In the genomic region with DNA sequence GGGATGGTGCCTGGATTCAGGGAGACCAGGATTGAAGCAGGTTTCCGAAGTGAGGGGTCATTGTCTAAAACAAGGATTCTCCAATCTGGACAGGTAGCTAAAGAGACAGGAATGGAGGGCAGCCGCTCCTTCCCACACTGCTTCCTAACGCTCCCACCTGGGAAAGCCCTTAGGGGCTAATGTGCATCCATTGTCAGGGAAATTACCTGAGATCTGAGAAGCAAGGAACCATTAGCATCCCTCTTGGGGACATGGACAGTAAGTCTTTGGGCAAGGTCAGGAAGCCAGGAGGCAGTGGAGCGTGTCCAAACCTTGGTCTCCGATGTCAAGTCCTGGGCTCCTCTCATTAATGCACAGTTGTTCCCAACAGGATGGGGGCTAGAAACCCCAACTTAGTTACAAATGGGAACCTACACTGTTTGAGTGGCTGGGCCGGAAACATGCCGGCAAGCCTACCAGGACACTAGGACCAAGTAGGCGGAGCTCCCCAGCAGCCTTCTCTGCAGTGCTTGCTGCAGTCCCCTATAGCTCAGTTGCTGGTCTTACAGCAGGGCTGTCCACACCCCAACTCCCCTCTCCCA, we compare ENCODE assay signal across 8 mouse cellular contexts. TPM values are rescaled to one million over a fixed set of nuclear protein-coding genes. Genes with fewer than 3 reads are reported as not detected.
DNase-seq lines count a peak whose midpoint lies in the region; ATAC-seq and TF ChIP-seq lines count a peak whose summit lies in the region.

No protein-coding gene starts in this region.

- WGBS in heart, embryonic 10.5 days = 3% methylated on average over 8 of the region's 8 CpGs
- 18% methylated on average over 8 of the region's 8 CpGs for WGBS in hindbrain, embryonic 16.5 days
- 10% methylated on average over 8 of the region's 8 CpGs for WGBS in midbrain, embryonic 10.5 days

- peak overlapping the region; percentile 73 for H3K4me3 ChIP-seq in heart, embryonic 10.5 days
- peak overlapping the region; percentile 71 for H3K4me3 ChIP-seq in hindbrain, embryonic 16.5 days (ENCODE audit: low read length)
- H3K4me3 ChIP-seq in midbrain, embryonic 10.5 days = peak overlapping the region; percentile 65

- H3K9ac ChIP-seq in hindbrain, embryonic 16.5 days (ENCODE audit: low read depth, low read length) = peak overlapping the region; percentile 81

- ATAC-seq in hindbrain, embryonic 16.5 days = 0 out of 2 replicates have a peak, but pooled peaks have one; percentile 38
- ATAC-seq in erythroid progenitor cell, adult 5-6 weeks (replicated peaks; ENCODE audit: low FRiP score, poor library complexity, severe bottlenecking) = no peak

- TF ChIP-seq POLR2A in brain, embryonic 14.5 days (IDR thresholded peaks at IDR 0.05; ENCODE audit: borderline replicate concordance, extremely low read depth, insufficient read depth, insufficient read length, poor library complexity, severe bottlenecking) = no peak

- H3K4me2 ChIP-seq in hindbrain, embryonic 16.5 days (ENCODE audit: low read length) = peak overlapping the region; percentile 98

- peaks cover 20% of the 10 kb centered on the region for H3K36me3 ChIP-seq in heart, embryonic 10.5 days
- H3K36me3 ChIP-seq in hindbrain, embryonic 16.5 days (ENCODE audit: control insufficient read depth, insufficient read depth, low read length) = peaks cover 10% of the 10 kb centered on the region; the same call in 1 of the 2 replicates
- H3K36me3 ChIP-seq in midbrain, embryonic 10.5 days = peaks cover 36% of the 10 kb centered on the region

- DNase-seq in heart, embryonic 10.5 days (ENCODE audit: low spot score) = no peak
- no peak for DNase-seq in heart, postnatal 36 days
- DNase-seq in brain, embryonic 14.5 days (ENCODE audit: low read depth) = peak; percentile 20
- no peak for DNase-seq in midbrain, embryonic 10.5 days (ENCODE audit: low spot score)
- DNase-seq in gastrocnemius, adult 8-10 months (ENCODE audit: low spot score in 2 of 2) = no peak
- no peak for DNase-seq in thymus, adult 18-20 months

- H3K4me1 ChIP-seq in heart, embryonic 10.5 days = peaks cover 40% of the 10 kb centered on the region
- H3K4me1 ChIP-seq in hindbrain, embryonic 16.5 days (ENCODE audit: control insufficient read depth, insufficient read depth, low read depth, low read length) = peaks cover 28% of the 10 kb centered on the region
- peaks cover 35% of the 10 kb centered on the region for H3K4me1 ChIP-seq in midbrain, embryonic 10.5 days

- H3K9me3 ChIP-seq in heart, embryonic 10.5 days = no peaks in the 10 kb centered on the region
- no peaks in the 10 kb centered on the region for H3K9me3 ChIP-seq in hindbrain, embryonic 16.5 days (ENCODE audit: control insufficient read depth, low read length)
- H3K9me3 ChIP-seq in midbrain, embryonic 10.5 days (replicated peaks) = no peaks in the 10 kb centered on the region

- intact Hi-C loops in heart, postnatal 36 days (cut with DNase I) = loop anchor here (5.0 kb wide), 2 partner anchors 100 to 155 kb away; no protein-coding TSS in a partner anchor

- peaks cover 66% of the 10 kb centered on the region for H3K27me3 ChIP-seq in heart, embryonic 10.5 days (ENCODE audit: insufficient read depth, poor library complexity, severe bottlenecking)
- H3K27me3 ChIP-seq in hindbrain, embryonic 16.5 days (replicated peaks; ENCODE audit: control insufficient read depth, insufficient read depth, low read length) = peaks cover 2% of the 10 kb centered on the region
- peaks cover 69% of the 10 kb centered on the region for H3K27me3 ChIP-seq in midbrain, embryonic 10.5 days (ENCODE audit: low read depth, poor library complexity, severe bottlenecking)

- 0 out of 2 replicates have a peak overlapping the region, but pooled peaks have one; percentile 6 for H3K27ac ChIP-seq in heart, embryonic 10.5 days
- peak overlapping the region; percentile 64 for H3K27ac ChIP-seq in hindbrain, embryonic 16.5 days (ENCODE audit: low read depth, low read length)
- no peak overlapping the region for H3K27ac ChIP-seq in midbrain, embryonic 10.5 days (replicated peaks)

- TF ChIP-seq CTCF in brain, embryonic 14.5 days (IDR thresholded peaks at IDR 0.05; ENCODE audit: borderline replicate concordance, extremely low read depth, insufficient read depth, insufficient read length) = no peak

RNA-seq across cellular contexts. Expression of gene Has3, which starts 2.5 kb away (rescaled TPM):
- polyA plus RNA-seq in heart, embryonic 10.5 days (2016; fragmentation: Nextera tagmentation; extraction: Ambion mirVana) = 0.25 TPM in 1 of 2 replicates, not detected in the other
- 1 to 10 TPM; 1.4 to 1.5 TPM for total RNA-seq in heart, postnatal 36 days (2021)
- 8.0 and 9.0 TPM in 2 replicates for polyA plus RNA-seq in brain, embryonic 14.5 days (2012; rRNA removed)
- polyA plus RNA-seq in hindbrain, embryonic 16.5 days (2015; fragmentation: Nextera tagmentation; extraction: Ambion mirVana) = 1.2 and 1.6 TPM in 2 replicates
- polyA plus RNA-seq in midbrain, embryonic 10.5 days (2016; fragmentation: Nextera tagmentation; extraction: Ambion mirVana) = 0.07 and 0.12 TPM in 2 replicates
- total RNA-seq in gastrocnemius, adult 8-10 months (2022) = under 1 TPM; 0.65 to 0.94 (median 0.75) TPM
- not detected in 2 replicates for total RNA-seq in erythroid progenitor cell, adult 5-6 weeks (2015; ENCODE audit: low replicate concordance)
- total RNA-seq in erythroid progenitor cell, adult 5-6 weeks (2017; ENCODE audit: low replicate concordance) = 0.51 TPM in 1 of 2 replicates, not detected in the other

RNA-seq across cellular contexts. Expression of gene Utp4, which starts 20.9 kb away (rescaled TPM):
- polyA plus RNA-seq in heart, embryonic 10.5 days (2016; fragmentation: Nextera tagmentation; extraction: Ambion mirVana) = 61.5 and 79.9 TPM in 2 replicates
- total RNA-seq in heart, postnatal 36 days (2021) = 10 to 100 TPM; 20.2 to 22.2 TPM
- 32.4 and 40.2 TPM in 2 replicates for polyA plus RNA-seq in brain, embryonic 14.5 days (2012; rRNA removed)
- polyA plus RNA-seq in hindbrain, embryonic 16.5 days (2015; fragmentation: Nextera tagmentation; extraction: Ambion mirVana) = 42.2 and 44.6 TPM in 2 replicates
- polyA plus RNA-seq in midbrain, embryonic 10.5 days (2016; fragmentation: Nextera tagmentation; extraction: Ambion mirVana) = 77.6 and 93.7 TPM in 2 replicates
- total RNA-seq in gastrocnemius, adult 8-10 months (2022) = 10 to 100 TPM; 21.7 to 26.7 (median 25.3) TPM
- total RNA-seq in erythroid progenitor cell, adult 5-6 weeks (2015; ENCODE audit: low replicate concordance) = 13.0 and 18.4 TPM in 2 replicates
- total RNA-seq in erythroid progenitor cell, adult 5-6 weeks (2017; ENCODE audit: low replicate concordance) = 5.9 and 8.9 TPM in 2 replicates
